Mouse (Mus musculus) ovary, adult 2 months (tissue): ENCODE measurements around the gene Oxgr1. TPM values are rescaled to one million over a fixed set of nuclear protein-coding genes. Genes with fewer than 3 reads are reported as not detected.

Experiments used
- polyA plus RNA-seq: library from polyadenylated mRNA; depleted of rRNA; stranded (reverse); fragments of >200 nt; gene quantifications from 2 replicates; pipeline ENCODE4 v1.2.3, GENCODE M21; 2012; rRNA removed

The Oxgr1 gene
- 0.03 TPM in 1 of 2 replicates, not detected in the other for polyA plus RNA-seq

DNA sequence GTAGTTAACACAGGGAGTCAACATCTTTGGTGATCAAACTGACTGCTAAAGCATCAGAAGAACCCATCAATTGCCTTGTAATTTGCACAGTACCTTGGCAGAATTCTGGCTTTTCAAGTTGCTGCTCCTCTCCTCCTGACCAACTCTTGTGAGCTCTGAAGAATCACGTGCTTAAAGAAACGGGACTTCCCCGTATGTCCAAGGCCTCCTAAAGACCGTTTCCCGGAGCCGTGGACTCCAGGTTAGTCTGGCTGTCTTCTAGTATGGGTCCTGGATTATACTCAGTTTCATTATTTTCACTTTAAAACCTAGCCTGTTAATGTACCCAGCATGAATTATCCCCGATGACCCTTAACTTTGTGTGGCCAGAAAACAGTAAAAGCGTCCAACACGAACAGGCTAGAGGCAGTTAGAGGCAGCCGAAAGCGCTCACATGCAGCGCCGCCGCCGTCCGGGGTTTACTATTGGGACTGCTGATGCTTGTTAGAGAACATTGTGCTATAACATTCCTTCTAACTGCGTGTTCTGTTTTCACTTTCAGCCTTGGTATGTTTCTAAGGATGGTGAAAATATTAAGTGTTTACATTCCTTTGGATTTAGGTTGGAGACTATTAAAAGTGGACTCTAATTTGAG, at the start of gene Oxgr1:
Gene Oxgr1 (minus strand): TSS at position 249 of the 634 bp plus-strand sequence.

Other genes with a start within 250 kb of the Oxgr1 start
- gene Mbnl2, start 233.2 kb upstream of the Oxgr1 start, polyA plus RNA-seq = 105 and 123 TPM in 2 replicates